Mouse (Mus musculus) urinary bladder, adult 2 months (tissue): ENCODE measurements around the gene Coa7. TPM values are rescaled to one million over a fixed set of nuclear protein-coding genes. Genes with fewer than 3 reads are reported as not detected.
"Not testable (repeated sequence)": the region's sequence is repeated elsewhere in the genome, so short reads cannot be mapped to it uniquely, and the experiment has no call there.

ENCODE experiments used
- DNase-seq: peaks from one replicate; pipeline ENCODE4 v3.0.0; 2022; ENCODE audit warnings: low spot score
- polyA plus RNA-seq: library from polyadenylated mRNA; depleted of rRNA; stranded (reverse); fragments of >200 nt; gene quantifications from 2 replicates; pipeline ENCODE4 v1.2.3, GENCODE M21; 2012

Gene Coa7
- polyA plus RNA-seq, 1 experiment, result 12.3 TPM

DNA sequence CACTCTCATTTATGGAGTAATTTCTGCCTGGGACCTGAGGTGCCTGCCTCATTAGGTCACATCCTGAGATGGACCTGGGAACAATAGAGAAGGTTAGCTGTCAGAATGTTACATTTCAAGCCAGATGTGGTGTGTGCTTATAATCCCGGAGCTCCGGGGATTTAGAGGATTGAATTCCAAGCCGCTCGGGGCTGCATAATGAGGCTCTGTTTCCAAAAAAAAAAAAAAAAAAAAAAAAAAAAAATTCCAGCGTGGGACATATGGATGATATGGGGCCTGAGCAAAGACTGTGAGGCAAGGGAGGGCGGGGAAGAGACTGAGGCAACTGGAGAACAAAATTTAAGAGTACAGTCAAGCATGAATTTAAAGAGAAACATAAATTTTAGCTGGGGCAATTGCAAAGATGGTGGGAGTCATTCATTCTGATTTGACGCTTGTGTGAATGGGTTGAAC, 16.7 kb downstream of the Coa7 start:
- DNase-seq, result no peak

DNA sequence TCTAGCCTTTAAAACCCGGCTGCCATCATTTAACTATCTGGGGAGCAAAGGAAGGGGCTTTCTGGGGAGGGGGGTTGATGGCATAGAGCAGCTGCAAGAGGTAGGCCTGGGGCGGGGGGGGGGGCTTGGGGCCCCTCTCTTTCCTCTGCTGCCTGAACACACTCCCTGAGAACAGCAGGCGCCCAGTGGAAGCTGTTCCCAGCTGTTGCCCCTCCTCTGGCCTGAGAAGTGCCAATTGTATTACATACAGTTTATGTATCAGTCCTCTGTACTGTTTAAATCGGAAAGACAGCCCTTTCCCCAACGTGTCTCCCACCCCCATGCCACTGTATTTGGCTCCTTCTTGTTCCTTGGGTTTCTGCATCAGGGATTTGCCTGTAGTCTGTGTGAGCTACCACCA, 17.9 kb downstream of the Coa7 start:
- no peak for DNase-seq

DNA sequence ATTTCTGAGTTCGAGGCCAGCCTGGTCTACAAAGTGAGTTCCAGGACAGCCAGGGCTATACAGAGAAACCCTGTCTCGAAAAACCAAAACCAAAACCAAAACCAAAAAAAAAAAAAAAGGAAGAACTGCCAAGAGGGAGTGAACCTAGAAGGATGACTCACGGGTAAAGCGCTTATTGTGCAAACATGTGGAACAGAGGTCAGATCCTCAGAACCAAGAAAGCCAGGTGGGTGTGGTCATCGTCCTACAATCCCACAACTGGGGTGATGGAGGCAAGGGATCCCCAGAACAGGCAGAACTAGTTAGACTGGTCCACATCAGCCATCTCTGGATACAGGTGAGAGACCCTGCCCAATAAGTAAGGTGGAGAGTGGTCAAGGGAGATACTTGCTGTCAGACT, 19.2 kb downstream of the Coa7 start:
- DNase-seq, result no peak

DNA sequence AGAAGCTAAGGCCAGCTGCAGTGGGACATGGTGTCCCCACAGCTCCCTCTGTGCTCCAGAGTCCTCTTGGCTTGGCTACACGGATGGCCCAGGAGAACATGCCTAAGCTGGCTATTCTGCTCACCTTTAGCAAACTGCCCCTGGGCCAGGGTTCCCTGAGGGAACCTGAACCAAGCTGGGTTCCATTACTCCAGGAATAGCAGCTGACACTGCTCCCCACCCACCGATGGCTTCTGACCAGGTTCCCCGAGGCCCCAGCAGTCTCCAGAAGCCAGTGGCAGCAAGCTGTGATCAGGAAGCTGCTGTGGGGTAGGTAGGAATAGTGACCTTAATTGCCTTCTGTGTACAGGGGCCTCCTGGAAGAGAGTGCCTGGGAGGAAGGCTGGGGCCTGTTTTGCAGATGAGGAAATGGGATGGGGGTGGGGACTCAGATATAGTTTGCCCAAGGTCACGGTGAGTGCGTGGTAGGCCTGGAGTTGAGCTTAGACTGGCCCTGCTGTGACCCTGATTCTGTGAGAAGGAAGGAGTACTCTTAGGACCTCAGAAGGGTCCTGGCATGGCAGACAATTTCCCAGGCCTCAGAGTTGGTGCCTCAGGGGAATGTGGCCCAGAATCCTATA, 20.4 kb downstream of the Coa7 start:
- DNase-seq, result no peak

DNA sequence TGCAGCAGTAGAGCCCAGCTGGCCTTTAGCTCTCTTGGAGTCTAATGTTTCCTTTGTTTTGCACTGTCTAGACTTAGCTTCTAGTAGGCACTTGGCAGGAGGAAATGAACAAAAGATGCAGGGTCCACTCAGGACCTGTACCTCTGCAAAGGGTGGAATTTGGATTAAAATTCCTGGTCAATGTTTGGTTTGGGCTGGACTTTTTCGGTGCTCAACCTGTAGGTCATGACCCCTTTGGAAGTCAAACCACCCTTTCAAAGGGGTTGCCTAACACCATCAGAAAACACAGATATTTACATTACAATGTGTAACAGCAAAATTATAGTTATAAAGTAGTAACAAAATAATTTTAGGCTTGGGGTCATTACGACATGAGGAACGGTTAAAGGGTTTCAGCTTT, 21.1 kb downstream of the Coa7 start:
- no peak for DNase-seq

DNA sequence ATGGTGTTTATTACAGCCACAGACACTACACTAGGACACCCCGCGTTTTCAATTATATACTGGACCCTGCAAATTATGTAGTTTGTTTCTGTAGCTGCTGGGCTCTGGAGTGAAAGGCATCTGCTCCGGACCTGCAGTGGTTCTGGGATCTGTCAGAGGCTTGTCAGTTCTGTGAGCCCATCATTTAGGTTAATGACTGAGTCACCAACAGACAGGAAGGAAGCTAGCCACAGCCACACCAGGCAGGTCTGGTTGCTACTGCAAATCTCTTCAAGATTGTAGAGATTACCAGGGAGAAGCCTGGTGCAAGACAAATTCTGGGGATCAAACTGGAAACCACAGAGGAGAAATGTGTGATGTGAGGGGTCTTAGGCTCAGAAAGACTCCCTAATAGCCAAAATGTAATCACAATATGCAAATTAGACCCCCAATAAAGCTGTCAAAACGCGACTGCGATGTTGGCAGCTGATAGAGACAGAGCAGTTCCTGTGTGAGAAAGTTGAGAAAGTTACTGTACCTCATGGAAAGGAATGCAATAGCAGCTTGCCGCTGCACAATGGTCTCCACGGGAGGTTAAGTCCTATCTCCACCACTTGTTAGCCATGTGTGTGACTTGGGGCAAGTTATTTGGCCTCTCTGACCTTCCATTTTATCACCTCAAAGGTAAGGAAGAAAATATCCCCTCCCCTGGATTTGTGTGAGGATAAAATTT, 22.1 kb downstream of the Coa7 start:
- no peak for DNase-seq

DNA sequence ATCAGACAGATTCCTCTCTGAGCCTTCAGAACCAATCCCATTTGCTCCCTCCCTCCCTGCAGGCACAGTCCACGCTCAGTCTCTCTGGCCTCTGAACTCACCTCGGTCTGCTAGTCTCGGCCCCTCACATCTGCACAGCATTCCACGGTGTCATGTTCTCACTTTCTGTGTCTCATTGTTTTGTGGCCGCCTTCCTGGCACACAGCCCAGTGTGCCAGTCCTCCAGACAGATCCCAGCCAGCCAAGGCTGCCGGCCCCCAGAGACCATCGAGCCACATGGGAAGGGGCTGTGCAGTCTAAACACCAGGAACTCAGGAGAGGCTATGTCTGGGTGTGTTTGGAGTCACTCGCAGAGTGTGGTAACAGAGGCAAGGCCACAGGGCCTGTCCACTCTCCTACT, 22.9 kb downstream of the Coa7 start:
- no peak for DNase-seq

DNA sequence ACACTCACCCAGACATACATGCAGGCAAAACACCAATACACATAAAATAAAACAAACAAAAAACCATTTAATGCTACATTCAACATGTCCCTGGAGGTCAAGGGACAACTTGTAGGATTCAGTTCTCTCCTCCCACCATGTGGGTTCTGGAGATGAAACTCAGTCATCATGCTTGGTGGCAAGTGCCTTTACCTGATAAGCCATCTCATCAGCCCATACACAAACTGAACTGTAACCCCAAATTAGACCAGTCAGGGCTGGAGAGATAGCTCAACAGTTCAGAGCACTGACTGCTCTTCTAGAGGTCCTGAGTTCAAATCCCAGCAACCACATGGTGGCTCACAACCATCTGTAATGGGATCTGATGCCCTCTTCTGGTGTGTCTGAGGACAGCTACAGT, 25.7 kb downstream of the Coa7 start:
- not testable (repeated sequence) for DNase-seq

DNA sequence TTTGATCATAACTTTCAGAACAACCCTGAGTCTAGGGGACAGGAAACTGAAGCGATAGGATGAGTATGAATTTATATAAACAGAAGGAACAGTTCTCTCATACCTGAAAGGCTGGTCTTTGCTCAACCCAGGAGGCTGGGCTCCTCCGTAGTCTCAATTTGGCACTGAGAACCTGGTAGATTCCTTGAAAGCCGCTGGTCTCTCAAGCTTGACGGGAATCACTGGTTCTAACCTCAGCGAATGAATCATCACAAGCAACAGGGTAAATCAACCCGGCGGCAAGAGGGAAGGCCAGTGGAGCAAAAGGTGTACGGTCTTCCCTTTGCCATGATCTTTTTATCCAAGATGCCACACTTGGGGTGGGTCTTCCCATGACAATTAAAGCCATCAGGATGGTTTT, 29.5 kb downstream of the Coa7 start:
- no peak for DNase-seq

DNA sequence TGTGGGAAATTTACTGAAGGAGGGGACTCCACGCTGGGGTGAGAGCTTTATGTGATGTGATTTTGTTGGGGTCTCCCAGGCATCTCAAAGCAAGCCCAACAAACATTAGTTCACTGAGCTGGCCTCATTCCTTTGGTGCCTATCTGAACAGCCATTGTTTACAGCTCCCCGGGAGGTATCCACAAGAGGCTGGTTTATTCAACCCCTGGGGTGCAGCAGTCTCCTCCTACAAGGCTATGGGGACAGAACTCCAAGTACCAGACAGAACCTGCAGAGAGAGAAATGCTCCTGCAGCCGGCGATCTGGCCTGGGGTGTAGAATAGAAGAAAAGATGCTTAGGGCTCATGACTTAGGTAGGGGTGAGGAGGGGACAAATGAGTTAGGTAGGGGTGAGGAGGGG, 30.6 kb downstream of the Coa7 start:
- DNase-seq, result no peak

DNA sequence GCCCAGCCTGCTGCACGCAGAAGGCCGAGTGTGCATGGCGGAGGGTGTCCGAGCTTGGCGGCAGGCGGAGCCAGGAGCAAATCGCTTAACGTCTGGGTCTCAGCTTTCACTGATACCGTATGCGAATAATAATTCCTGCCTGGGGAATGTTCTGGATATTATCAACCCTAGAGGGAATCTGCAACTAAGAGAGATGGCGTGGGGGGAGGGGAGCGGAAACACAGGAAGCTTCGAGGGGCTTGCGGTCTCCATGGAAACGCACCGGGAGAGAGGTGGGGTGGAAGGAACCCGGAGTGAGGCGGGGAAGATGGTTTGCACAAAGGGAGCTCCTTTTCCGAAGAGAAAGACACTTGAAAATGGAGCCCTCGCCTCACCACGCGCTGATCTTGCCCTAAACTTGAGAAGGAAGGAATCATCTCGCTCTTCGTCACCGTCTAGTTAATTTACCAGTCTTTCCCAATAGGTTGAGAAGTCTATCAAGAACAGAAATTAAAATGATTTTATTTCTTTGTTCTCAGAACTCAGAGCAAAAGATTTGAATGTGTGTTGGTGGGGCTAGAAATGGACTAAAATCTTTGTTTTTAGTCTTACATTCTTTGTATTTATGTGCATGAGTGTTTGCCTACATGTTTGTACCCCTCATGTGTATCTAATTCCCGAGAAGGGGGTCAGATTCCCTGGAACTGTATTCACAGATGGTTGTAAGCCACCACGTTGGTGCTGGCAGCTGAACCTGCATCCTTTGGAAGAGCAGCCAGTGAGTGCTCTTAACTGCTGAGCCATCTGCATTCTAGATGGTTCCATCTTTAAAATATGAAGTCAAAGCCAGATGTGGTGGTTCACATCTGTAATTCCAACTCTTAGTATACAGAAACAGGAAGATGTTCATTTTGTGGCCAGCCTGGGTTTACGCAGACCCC, 32.5 kb downstream of the Coa7 start:
- no peak for DNase-seq

DNA sequence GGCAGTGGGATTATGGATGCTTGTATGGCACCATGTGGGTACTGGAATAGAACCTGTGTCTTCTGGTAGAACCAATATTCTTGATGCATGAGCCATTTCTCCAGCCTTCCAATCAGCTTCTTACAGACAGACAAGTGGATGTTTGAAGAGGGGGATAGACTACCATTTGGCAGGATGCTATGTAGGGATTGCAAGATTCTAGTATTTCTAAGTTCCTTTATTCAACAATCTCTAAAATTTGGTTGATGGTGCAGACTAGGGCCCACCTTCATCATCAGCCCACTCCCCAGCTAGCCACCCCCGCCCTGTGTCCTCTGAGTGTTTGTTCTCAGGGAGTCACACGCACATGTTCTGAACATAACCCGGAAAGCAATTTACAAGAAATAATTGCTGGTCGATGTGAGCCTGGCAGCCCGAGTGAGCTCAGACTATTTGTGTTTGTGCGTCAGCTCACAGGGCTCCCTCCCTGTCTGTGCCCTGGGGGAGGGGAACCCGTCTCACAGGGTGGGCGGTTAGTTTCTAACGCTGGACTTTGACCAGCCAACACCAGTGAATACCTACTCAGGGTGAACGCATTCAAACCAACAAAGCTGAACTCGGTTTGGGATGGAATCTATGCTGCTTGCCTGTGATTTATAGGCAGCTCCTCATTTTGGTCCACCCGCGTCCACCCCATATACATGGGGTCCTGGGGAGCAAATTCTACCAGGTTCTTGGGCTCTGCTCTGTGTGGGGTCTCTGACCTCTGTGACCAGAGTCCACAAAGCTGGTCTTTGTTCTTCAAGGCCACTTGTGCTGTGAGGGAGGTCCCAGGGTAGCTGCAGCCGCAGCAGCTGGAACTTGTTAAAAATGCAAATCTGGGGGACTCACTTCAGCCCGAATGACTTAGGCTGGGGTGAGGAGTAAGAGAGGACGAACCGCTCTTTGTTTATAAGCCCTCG, 34.7 kb downstream of the Coa7 start:
- DNase-seq, result no peak

DNA sequence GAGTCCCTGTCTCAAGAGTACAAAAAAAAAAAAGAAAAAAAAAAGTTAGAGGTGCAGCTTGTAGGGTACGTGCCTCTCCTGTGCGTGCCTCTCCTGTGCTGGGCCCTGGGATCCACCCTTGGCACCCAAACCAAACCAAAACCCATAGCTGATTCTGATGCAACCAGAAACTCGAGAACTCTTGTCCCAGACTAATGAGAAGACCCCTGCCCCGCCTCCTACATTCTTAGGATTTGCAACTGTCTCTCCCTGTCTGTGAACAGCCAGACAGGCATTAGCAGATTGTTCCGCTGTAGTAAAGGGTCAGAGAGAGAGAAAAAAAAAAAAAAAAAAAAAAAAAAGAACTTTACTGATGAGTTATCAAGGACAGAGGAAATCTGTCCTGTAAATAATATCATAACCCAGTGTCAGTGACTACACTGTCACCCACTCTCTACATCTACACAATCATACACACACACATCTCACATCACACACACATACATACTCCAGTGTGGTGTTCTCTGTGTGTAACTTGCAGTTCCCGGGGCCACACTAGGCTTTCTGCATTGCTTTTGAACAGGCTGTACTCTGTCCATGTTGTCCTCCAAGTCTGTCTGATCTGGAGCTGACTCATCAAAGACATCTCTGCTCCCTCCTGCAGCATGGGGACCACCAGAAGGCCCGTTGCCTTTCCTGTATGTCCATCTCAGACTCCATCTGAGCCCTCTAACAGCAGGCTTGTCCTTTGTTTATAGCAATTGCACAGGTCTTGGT, 35.6 kb downstream of the Coa7 start:
- DNase-seq, result no peak

DNA sequence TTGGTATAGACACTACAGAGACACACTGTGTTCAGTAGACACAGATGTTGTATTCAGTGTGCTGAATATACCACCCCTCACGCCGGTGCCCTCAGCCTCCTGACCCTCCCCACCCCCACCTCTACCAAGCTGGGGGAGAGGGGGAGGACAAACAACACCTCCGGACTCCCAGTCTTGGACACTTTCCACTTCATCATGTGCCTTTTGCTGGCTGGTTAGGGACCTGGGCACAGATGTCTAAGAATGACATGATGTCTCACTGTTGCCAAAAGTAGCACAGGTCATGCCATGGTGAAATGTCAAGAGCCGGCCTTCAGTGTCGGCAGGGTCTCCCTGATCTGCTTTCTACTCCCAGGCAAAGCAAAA, 36.2 kb downstream of the Coa7 start:
- no peak for DNase-seq

DNA sequence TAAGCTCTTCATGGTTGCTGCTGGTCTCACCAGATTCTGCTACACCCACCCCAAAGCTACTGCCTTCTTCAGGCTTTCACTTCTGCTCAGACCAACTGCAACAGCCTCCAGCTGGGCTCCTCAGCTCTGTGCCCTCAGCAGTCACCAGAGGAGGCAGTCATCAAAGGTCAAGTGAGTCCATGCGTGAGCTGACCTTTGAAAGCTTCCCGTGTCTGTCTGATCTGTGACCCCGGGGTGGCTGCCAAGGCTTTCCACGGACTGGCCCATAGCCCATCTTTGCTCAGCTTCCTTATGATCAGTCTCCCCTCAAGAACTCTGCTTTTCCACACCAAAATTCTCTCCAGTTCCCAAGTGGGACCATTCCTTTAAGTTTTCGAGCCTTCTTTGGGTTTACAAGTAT, 41.3 kb downstream of the Coa7 start:
- DNase-seq, result no peak

DNA sequence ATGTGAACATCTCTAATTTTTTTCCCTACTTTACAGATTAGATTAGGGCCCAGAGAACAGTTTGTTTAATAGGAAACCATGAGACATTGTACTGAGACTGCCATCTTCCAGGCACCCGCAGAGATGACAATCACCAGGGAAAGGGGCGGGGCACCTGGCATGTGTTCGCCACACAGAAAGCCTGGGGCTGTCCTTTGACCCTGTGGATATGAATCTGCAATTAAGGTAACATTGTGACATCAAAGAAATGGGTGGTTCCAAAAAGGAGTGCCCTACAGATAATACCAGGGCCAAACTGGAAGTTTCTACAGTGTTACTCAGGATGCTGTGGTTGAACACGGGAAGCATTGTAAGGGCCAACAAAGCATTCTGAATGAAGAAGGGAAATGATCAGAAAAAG, 42.5 kb downstream of the Coa7 start:
- DNase-seq, result no peak

DNA sequence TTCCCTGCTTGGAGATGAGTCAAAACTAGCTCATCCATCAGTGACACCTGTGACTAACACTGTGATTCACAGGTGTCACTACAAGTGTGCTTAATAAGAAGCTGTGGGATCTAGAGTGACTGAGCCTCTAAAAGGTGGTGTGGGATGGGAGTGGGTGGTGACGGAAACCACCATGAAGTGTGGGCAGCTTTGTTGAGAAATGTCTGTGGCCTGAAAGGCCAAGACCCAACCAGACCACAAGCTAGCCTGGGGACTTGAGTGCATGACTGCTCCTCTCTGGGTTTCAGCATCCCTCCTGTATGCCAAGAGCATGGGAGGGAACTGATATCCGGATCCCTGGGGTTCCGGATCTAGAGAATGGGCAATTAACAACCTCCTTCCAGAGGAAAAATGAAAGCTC, 43.5 kb downstream of the Coa7 start:
- DNase-seq, result no peak

DNA sequence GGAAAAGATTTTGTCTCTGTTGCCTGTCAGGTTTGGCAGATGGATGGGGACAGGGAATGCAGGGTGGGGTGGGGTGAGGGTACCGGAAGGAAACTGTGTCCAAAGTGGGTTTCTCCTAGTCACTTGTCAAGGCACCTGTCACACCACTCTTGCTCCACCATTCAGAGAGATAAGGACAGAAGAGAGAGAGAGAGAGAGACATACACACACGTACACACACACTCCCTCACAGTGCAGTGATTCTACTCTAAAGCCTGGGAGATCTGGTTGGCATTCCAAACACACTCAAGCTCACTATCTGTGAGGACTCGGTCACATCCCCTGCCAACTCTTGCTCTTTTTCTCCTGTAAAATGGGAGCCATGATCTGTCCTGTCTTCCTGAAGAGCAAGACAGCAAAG, 44.2 kb downstream of the Coa7 start:
- no peak for DNase-seq

DNA sequence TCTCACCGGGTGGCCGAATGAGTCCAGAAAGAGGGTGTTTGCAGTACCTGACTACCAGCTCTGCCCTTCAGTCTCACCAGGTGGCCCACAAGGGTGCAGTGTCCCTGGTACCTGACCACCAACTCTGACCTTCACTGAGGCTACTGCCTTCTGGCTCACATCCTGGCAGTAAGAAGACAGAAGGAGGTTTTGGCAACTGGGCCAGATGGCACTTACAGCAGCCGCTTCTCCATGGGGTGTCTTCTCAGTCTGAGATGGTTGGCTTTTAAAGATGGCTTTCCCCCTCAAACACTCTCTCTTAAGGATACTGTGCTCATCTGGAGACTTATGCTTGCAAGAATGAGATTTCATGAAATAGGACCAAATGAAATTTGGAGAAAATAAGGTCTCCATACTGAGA, 51.5 kb downstream of the Coa7 start:
- DNase-seq, result no peak

DNA sequence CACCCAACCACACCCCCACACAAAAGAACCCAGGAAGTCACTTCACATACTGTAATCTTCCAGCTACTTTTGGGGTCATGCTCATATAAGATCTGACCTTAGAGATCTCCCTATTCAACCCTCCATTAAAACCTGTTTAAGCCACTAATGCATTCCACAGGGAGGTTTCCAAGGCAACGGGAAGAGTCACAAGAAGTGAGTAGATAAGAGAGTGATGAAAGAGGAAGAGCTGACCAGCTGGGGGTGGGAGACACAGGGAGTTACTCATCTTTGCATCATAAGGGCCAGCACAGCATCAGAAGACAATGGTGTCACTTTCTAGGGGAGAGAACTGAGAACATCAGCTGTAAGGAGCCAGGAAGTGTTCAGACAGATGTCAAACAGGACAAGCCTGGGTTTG, 52.2 kb downstream of the Coa7 start:
- DNase-seq, result no peak

DNA sequence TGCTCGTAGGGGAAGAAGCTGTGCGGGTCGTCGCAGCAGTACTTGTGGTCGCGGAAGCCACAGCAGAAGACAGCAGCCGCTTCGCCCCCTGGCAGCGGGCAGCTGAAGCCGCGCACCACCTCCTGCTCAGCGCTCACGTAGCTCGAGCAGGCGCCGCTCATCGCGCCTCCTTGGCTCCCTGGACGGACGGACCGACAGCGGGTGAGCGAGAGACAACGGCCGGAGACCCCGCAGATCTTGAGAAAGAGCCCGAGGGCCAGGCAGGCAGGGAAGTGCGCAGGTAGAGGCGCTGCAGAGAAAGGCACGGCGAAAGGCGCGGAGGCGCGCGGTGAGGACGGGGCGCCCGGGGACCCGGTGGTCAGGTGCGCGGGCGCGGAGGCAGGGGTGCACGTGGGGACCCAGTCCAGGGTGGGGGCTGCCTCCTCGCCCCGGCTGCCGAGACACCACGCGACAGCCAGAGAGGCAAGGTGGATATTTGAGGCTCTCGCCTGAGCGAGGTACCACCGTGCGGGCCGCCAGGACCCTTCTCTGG, 55.3 kb downstream of the Coa7 start, which contains the start of gene Shisal2a:
TSS of gene Shisal2a (minus strand) at position 167 of the 532 bp plus-strand sequence.
- DNase-seq, result no peak
